Mouse (Mus musculus) neural tube, embryonic 11.5 days (tissue): ENCODE results near the gene Gm45713. TPM values are rescaled to one million over a fixed set of nuclear protein-coding genes. Genes with fewer than 3 reads are reported as not detected.
"Not testable (repeated sequence)": the region's sequence is repeated elsewhere in the genome, so short reads cannot be mapped to it uniquely, and the experiment has no call there.

Experiments
- ATAC-seq: fragments of 200-750 bp; cut with Nextera tagmentation; 2 replicates; pipeline ENCODE4 v1.8.0; 2017; ENCODE audit warnings: moderate number of reproducible peaks, mild to moderate bottlenecking, moderate TSS enrichment, moderate library complexity; ENCODE audit not compliant: insufficient read depth, low FRiP score, low TSS enrichment
- DNase-seq: peaks from one replicate; pipeline ENCODE4 v3.0.0-alpha.2; 2015; ENCODE audit warnings: low spot score
- H3K27ac ChIP-seq: fragments of 300-500 bp; sonication (generic); 2 replicates; pipeline ENCODE4 v1.5.1; 2014; ENCODE audit warnings: low read depth, mild to moderate bottlenecking, low read length
- H3K27me3 ChIP-seq: fragments of 300-500 bp; sonication (generic); 2 replicates; pipeline ENCODE4 v1.6.1; 2014; ENCODE audit warnings: mild to moderate bottlenecking, low read length, mixed read lengths; ENCODE audit not compliant: control insufficient read depth, insufficient read depth
- H3K36me3 ChIP-seq: fragments of 300-500 bp; sonication (generic); 2 replicates; pipeline ENCODE4 v1.6.1; 2014; ENCODE audit warnings: mild to moderate bottlenecking, low read length, moderate library complexity, mixed read lengths; ENCODE audit not compliant: control insufficient read depth, insufficient read depth
- H3K4me1 ChIP-seq: fragments of 300-500 bp; sonication (generic); 2 replicates; pipeline ENCODE4 v1.6.1; 2014; ENCODE audit warnings: low read length, mixed read lengths; ENCODE audit not compliant: control insufficient read depth, insufficient read depth
- H3K4me2 ChIP-seq: fragments of 300-500 bp; sonication (generic); 2 replicates; pipeline ENCODE4 v1.6.1; 2014; ENCODE audit warnings: low read depth, mild to moderate bottlenecking, moderate library complexity
- H3K4me3 ChIP-seq: fragments of 300-500 bp; sonication (generic); 2 replicates; pipeline ENCODE4 v1.5.1; 2014; ENCODE audit warnings: low read depth, low read length
- H3K9ac ChIP-seq: fragments of 300-500 bp; sonication (generic); 2 replicates; pipeline ENCODE4 v1.6.1; 2014; ENCODE audit warnings: mild to moderate bottlenecking, low read length
- H3K9me3 ChIP-seq: fragments of 300-500 bp; sonication (generic); 2 replicates; pipeline ENCODE4 v1.6.1; 2016; ENCODE audit warnings: low read length; ENCODE audit not compliant: control insufficient read depth
- WGBS: fragments of 180-500 bp; shearing (Covaris S2); extraction: QIAGEN DNeasy Blood & Tissue Kit; methylation state at CpG from one replicate; pipeline ENCODE4 v1.1.7; 2014; 5-methylcytosine and 5-hydroxymethylcytosine counted together
- polyA plus RNA-seq: library from polyadenylated mRNA; unstranded; fragments of >200 nt; fragmentation: Nextera tagmentation; extraction: Ambion mirVana; gene quantifications from 2 replicates; pipeline ENCODE4 v1.2.1, GENCODE M21; 2014

The Gm45713 gene
- polyA plus RNA-seq, 1 experiment from 2014 or later, result 0.21 TPM

DNA sequence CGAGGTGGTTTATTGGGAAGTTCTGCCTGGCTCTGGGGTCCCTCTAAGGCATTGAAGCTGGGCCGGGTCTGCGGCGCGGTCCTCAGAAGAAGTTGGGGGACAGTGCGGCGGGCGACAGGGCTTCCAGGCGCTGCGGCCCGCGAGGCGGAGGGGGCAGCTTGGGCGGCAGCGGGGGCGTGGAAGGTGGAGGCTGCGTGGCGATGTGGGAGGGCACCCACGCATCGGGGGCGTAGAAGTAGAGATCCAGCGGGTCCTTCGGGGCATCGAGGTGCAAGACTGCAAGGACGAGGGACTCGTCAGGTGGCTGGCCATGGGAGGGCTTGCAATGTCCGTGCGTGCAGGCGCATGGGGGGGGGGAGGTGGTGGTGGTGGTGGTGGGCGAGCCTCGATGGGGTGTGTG is 40.3 kb upstream of the Gm45713 start:
- 4% methylated on average over 25 of the region's 31 CpGs for WGBS
- Histone ChIP-seq H3K4me3 (no peak overlapping the region), H3K4me1 (peaks cover 8% of the 10 kb centered on the region), H3K4me2 (no peak overlapping the region), H3K27me3 (peaks cover 76% of the 10 kb centered on the region), H3K9ac (no peak overlapping the region), H3K36me3 (no peaks in the 10 kb centered on the region; the same call in 1 of the 2 replicates), H3K9me3 (no peaks in the 10 kb centered on the region), H3K27ac (no peak overlapping the region)
- no peak for DNase-seq
- ATAC-seq, result no peak

- DNase-seq, result no peak
- Histone ChIP-seq H3K9me3 (no peaks in the 10 kb centered on the region), H3K4me3 (no peak overlapping the region), H3K4me1 (peaks cover 6% of the 10 kb centered on the region), H3K36me3 (no peaks in the 10 kb centered on the region; the same call in 1 of the 2 replicates), H3K9ac (no peak overlapping the region), H3K27ac (no peak overlapping the region), H3K4me2 (no peak overlapping the region), H3K27me3 (peaks cover 72% of the 10 kb centered on the region)
- 3% methylated on average over 23 of the region's 23 CpGs for WGBS
- ATAC-seq, result no peak
Measured at GRCm38 (mm10) chr7:45175929-45176328, 39.9 kb upstream of the Gm45713 start.

DNA sequence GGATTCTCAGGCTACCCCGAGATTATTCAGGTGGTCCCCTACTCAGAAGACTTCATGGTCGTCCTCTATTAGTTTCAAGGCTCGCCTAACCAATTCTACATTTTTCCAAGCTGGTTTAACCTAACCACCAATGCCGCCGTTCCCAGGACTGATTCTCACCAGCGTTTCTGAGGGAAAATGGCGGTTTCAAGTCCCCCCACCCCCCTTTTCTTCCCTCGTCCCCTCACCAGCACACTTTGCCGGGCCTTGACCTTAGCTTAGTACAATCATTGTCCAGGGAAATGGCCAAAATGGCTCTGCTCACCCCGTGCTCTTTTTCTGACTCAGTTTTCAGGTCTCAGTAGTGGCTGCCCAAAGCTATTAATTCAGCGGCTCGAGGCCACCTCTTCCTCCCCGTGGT is 39.4 kb upstream of the Gm45713 start:
- ATAC-seq (no peak), DNase-seq (no peak)
- Histone ChIP-seq H3K4me1 (peaks cover 6% of the 10 kb centered on the region), H3K9ac (no peak overlapping the region), H3K4me2 (no peak overlapping the region), H3K27me3 (peaks cover 66% of the 10 kb centered on the region), H3K9me3 (no peaks in the 10 kb centered on the region), H3K36me3 (no peaks in the 10 kb centered on the region; the same call in 1 of the 2 replicates), H3K27ac (no peak overlapping the region), H3K4me3 (no peak overlapping the region)
- WGBS, result 3% methylated on average over 13 of the region's 13 CpGs

GRCm38 (mm10) chr7:45174567-45175280 is 38.7 kb upstream of the Gm45713 start:
- ATAC-seq, result no peak
- no peak overlapping the region for H3K27ac ChIP-seq
- no peak overlapping the region for H3K4me3 ChIP-seq
- H3K4me2 ChIP-seq, result peak overlapping the region; percentile 4; the same call in 1 of the 2 replicates
- peaks cover 6% of the 10 kb centered on the region for H3K4me1 ChIP-seq
- 4% methylated on average over 29 of the region's 29 CpGs for WGBS
- no peaks in the 10 kb centered on the region; the same call in 1 of the 2 replicates for H3K36me3 ChIP-seq
- H3K27me3 ChIP-seq, result peaks cover 61% of the 10 kb centered on the region
- H3K9ac ChIP-seq, result no peak overlapping the region
- peak; percentile 32 for DNase-seq
- peaks cover 2% of the 10 kb centered on the region for H3K9me3 ChIP-seq

DNA sequence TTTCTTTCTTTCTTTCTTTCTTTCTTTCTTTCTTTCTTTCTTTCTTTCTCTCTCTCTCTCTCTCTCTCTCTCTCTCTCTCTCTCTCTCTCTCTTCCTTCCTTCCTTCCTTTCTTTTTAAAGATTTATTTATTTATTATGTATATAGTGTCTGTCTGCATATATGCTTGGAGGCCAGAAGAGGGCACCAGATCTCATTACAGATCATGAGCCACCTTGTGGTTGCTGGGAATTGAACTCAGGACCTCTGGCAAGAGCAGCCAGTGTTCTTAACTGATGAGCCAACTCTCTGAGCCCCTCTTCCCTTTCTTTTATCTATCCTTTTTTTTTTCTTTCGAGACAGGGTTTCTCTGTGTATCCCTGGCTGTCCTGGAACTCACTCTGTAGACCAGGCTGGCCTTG is 37.7 kb upstream of the Gm45713 start:
- WGBS, result 60% methylated on average over 1 of the region's 1 CpGs
- not testable (repeated sequence) for H3K9ac ChIP-seq, DNase-seq, H3K4me3 ChIP-seq, H3K4me2 ChIP-seq, H3K27ac ChIP-seq, H3K4me1 ChIP-seq, ATAC-seq, H3K36me3 ChIP-seq, H3K9me3 ChIP-seq
- H3K27me3 ChIP-seq, result peaks cover 61% of the 10 kb centered on the region

GRCm38 (mm10) chr7:45172974-45173373 is 36.9 kb upstream of the Gm45713 start:
- Histone ChIP-seq H3K27ac (no peak overlapping the region), H3K9ac (no peak overlapping the region), H3K9me3 (peaks cover 8% of the 10 kb centered on the region), H3K4me1 (peaks cover 6% of the 10 kb centered on the region), H3K4me3 (no peak overlapping the region), H3K36me3 (no peaks in the 10 kb centered on the region; the same call in 1 of the 2 replicates), H3K27me3 (peaks cover 60% of the 10 kb centered on the region), H3K4me2 (no peak overlapping the region)
- no peak for ATAC-seq
- no peak for DNase-seq
- WGBS, result 64% methylated on average over 7 of the region's 7 CpGs

- Histone ChIP-seq H3K27ac (no peak overlapping the region), H3K27me3 (peaks cover 58% of the 10 kb centered on the region), H3K4me3 (no peak overlapping the region), H3K4me2 (no peak overlapping the region), H3K9me3 (peaks cover 8% of the 10 kb centered on the region), H3K36me3 (no peaks in the 10 kb centered on the region; the same call in 1 of the 2 replicates), H3K9ac (no peak overlapping the region), H3K4me1 (no peaks in the 10 kb centered on the region)
- no peak for ATAC-seq
- WGBS, result 97% methylated on average over 3 of the region's 3 CpGs
- no peak for DNase-seq
Measured at GRCm38 (mm10) chr7:45169495-45169894, 33.5 kb upstream of the Gm45713 start.

- no peak for ATAC-seq
- Histone ChIP-seq H3K9ac (no peak overlapping the region), H3K4me3 (no peak overlapping the region), H3K9me3 (peaks cover 8% of the 10 kb centered on the region), H3K27ac (no peak overlapping the region), H3K27me3 (peaks cover 59% of the 10 kb centered on the region), H3K4me2 (no peak overlapping the region), H3K36me3 (no peaks in the 10 kb centered on the region; the same call in 1 of the 2 replicates), H3K4me1 (peaks cover 3% of the 10 kb centered on the region)
- no peak for DNase-seq
- 3% methylated on average over 24 of the region's 24 CpGs for WGBS
Measured at GRCm38 (mm10) chr7:45168656-45169055, 32.6 kb upstream of the Gm45713 start.
